Mouse (Mus musculus) right cerebral cortex, postnatal 36 days (tissue): Measurements from ENCODE around the gene Ttc41.

Experiments used
- DNase-seq, 2 experiments: peaks; one replicate each; pipeline ENCODE4 v3.0.0; 2022; ENCODE audit warnings: low spot score in 2 of 2, mixed read lengths in 1 of 2

Ttc41 gene

GRCm38 (mm10) chr10:86825871-86826522 is 120.4 kb downstream of the Ttc41 start:
- no peak for DNase-seq
